Mouse (Mus musculus) stomach, postnatal 0 days (tissue): Measurements from ENCODE around the gene Hist1h2ad.

Source experiments
- CTCF ChIP-seq: IDR thresholded peaks from 2 replicates; pipeline ENCODE4 v1.5.1; 2016; ENCODE audit warnings: antibody characterized with exemption, low read depth, mild to moderate bottlenecking, moderate library complexity
- EP300 ChIP-seq: optimal IDR thresholded peaks from 2 replicates; pipeline ENCODE3; 2016; ENCODE audit warnings: antibody characterized with exemption

GRCm38 (mm10) chr13:23525901-23526300 lies 48.3 kb upstream of the Hist1h2ad start:
- TF ChIP-seq CTCF (no peak), EP300 (no peak)
